Mouse (Mus musculus) liver, embryonic 12.5 days (tissue): ENCODE measurements around the gene Ptpra. TPM values are rescaled to one million over a fixed set of nuclear protein-coding genes. Genes with fewer than 3 reads are reported as not detected.

Source experiments
- ATAC-seq: fragments of 200-750 bp; cut with Nextera tagmentation; 2 replicates; pipeline ENCODE4 v1.8.0; 2017; ENCODE audit warnings: moderate number of reproducible peaks, mild to moderate bottlenecking, moderate library complexity
- H3K27ac ChIP-seq: fragments of 300-500 bp; sonication (generic); 2 replicates; pipeline ENCODE4 v1.5.1; 2016; ENCODE audit warnings: mild to moderate bottlenecking
- H3K27me3 ChIP-seq: fragments of 300-500 bp; sonication (generic); replicated peaks from 2 replicates; pipeline ENCODE4 v1.6.1; 2016; ENCODE audit warnings: mild to moderate bottlenecking, moderate library complexity
- H3K36me3 ChIP-seq: fragments of 300-500 bp; sonication (generic); 2 replicates; pipeline ENCODE4 v1.6.1; 2016; ENCODE audit warnings: mild to moderate bottlenecking, moderate library complexity
- H3K4me1 ChIP-seq: fragments of 300-500 bp; sonication (generic); 2 replicates; pipeline ENCODE4 v1.6.1; 2016
- H3K4me2 ChIP-seq: fragments of 300-500 bp; sonication (generic); 2 replicates; pipeline ENCODE4 v1.6.1; 2016; ENCODE audit warnings: mild to moderate bottlenecking, moderate library complexity
- H3K4me3 ChIP-seq: fragments of 300-500 bp; sonication (generic); 2 replicates; pipeline ENCODE4 v1.5.1; 2016; ENCODE audit warnings: mild to moderate bottlenecking, moderate library complexity
- H3K9ac ChIP-seq: fragments of 300-500 bp; sonication (generic); 2 replicates; pipeline ENCODE4 v1.6.1; 2016; ENCODE audit warnings: mild to moderate bottlenecking, moderate library complexity
- H3K9me3 ChIP-seq: fragments of 300-500 bp; sonication (generic); replicated peaks from 2 replicates; pipeline ENCODE4 v1.6.1; 2016; ENCODE audit warnings: mild to moderate bottlenecking, moderate library complexity
- WGBS: fragments of 180-500 bp; shearing (Covaris S2); methylation state at CpG from one replicate; pipeline ENCODE4 v1.1.7; 2016; ENCODE audit not compliant: insufficient replicate concordance; 5-methylcytosine and 5-hydroxymethylcytosine counted together
- polyA plus RNA-seq: library from polyadenylated mRNA; unstranded; fragments of >200 nt; fragmentation: Nextera tagmentation; extraction: Ambion mirVana; gene quantifications from 2 replicates; pipeline ENCODE4 v1.2.1, GENCODE M21; 2016

The Ptpra gene
- polyA plus RNA-seq, 1 experiment from 2014 or later = 51.3 TPM

DNA sequence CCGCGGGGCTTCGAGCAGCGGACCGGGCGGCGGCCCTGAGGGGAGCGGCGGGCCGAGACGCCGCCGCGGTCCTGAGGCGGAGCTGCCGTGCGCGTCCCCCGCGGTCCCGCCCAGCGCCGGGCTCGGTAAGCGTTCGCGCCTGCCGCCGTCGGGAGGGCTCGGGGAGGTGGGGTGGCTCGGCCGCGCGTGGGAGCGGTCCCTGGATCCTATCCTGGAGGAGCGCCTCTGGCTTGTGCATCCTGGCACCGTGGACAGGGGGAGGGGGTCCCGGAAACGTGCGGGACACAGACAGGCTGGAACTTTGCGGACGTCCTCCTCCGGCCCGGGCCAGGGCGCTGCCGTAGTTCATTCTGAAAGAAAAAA lies 337 bp downstream of the Ptpra start:
- ATAC-seq = peak; percentile 94
- H3K4me2 ChIP-seq = peak overlapping the region; percentile 95
- peak overlapping the region; percentile 90 for H3K9ac ChIP-seq
- H3K4me1 ChIP-seq = peaks cover 54% of the 10 kb centered on the region
- no peaks in the 10 kb centered on the region for H3K9me3 ChIP-seq
- no peaks in the 10 kb centered on the region for H3K36me3 ChIP-seq
- under 1% methylated on average over 46 of the region's 47 CpGs for WGBS
- 0 out of 2 replicates have a peak, but pooled peaks cover 7% of the 10 kb centered on the region for H3K27me3 ChIP-seq
- peak overlapping the region; percentile 85 for H3K4me3 ChIP-seq
- peak overlapping the region; percentile 87 for H3K27ac ChIP-seq

- H3K27ac ChIP-seq = peak overlapping the region; percentile 87; the same call in 1 of the 2 replicates
- H3K9me3 ChIP-seq = no peaks in the 10 kb centered on the region
- 0 out of 2 replicates have a peak, but pooled peaks cover 7% of the 10 kb centered on the region for H3K27me3 ChIP-seq
- H3K9ac ChIP-seq = peak overlapping the region; percentile 90
- H3K36me3 ChIP-seq = no peaks in the 10 kb centered on the region
- peaks cover 54% of the 10 kb centered on the region for H3K4me1 ChIP-seq
- peak overlapping the region; percentile 85 for H3K4me3 ChIP-seq
- ATAC-seq = no peak
- H3K4me2 ChIP-seq = peak overlapping the region; percentile 95
- WGBS = 70% methylated on average over 14 of the region's 14 CpGs
Observed at GRCm38 (mm10) chr2:130451086-130451726, 1.1 kb downstream of the Ptpra start.

GRCm38 (mm10) chr2:130451727-130452090 lies 1.6 kb downstream of the Ptpra start:
- 56% methylated on average over 3 of the region's 3 CpGs for WGBS
- no peak for ATAC-seq
- H3K27me3 ChIP-seq = 0 out of 2 replicates have a peak, but pooled peaks cover 7% of the 10 kb centered on the region
- H3K36me3 ChIP-seq = no peaks in the 10 kb centered on the region
- H3K27ac ChIP-seq = 0 out of 2 replicates have a peak overlapping the region, but pooled peaks have one; percentile 87
- H3K4me3 ChIP-seq = peak overlapping the region; percentile 85
- H3K4me1 ChIP-seq = peaks cover 54% of the 10 kb centered on the region
- H3K9me3 ChIP-seq = no peaks in the 10 kb centered on the region
- peak overlapping the region; percentile 90 for H3K9ac ChIP-seq
- peak overlapping the region; percentile 95 for H3K4me2 ChIP-seq

- Histone ChIP-seq H3K4me1 (peaks cover 54% of the 10 kb centered on the region), H3K4me3 (no peak overlapping the region)
Observed at GRCm38 (mm10) chr2:130452266-130452665, 2.2 kb downstream of the Ptpra start.

DNA sequence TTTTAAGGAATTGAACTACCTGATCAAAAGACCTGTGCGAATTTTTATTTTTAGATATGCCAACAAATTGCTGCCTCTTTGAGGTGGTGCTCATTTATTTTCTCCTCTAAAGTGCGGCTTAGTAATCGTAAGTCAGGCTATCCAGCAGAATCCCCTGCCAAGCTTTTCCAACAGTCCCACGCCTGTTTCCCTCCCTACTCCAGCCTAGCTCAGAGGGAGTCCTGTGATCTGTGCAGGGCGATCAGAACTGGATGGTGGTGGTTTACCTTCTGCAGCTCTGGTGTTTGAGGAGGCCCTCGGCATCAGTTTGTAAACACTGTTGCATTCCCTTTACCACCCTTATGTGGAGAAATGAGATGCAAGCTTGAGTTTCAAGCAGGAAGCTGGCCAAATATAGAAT lies 3.3 kb downstream of the Ptpra start:
- H3K36me3 ChIP-seq = no peaks in the 10 kb centered on the region
- ATAC-seq = no peak

More at GRCm38 (mm10) chr2:130452266-130452665, 2.2 kb downstream of the Ptpra start:
- Histone ChIP-seq H3K27me3 (0 out of 2 replicates have a peak, but pooled peaks cover 7% of the 10 kb centered on the region), H3K9me3 (no peaks in the 10 kb centered on the region), H3K27ac (no peak overlapping the region), H3K4me2 (peak overlapping the region; percentile 95), H3K36me3 (no peaks in the 10 kb centered on the region), H3K9ac (peak overlapping the region; percentile 90; the same call in 1 of the 2 replicates)
- 52% methylated on average over 2 of the region's 2 CpGs for WGBS
- no peak for ATAC-seq

GRCm38 (mm10) chr2:130454748-130455370 lies 4.8 kb downstream of the Ptpra start:
- Histone ChIP-seq H3K9me3 (no peaks in the 10 kb centered on the region), H3K36me3 (no peaks in the 10 kb centered on the region), H3K4me1 (peaks cover 43% of the 10 kb centered on the region), H3K4me2 (no peak overlapping the region), H3K4me3 (no peak overlapping the region), H3K9ac (no peak overlapping the region), H3K27ac (no peak overlapping the region), H3K27me3 (no peaks in the 10 kb centered on the region)
- no peak for ATAC-seq
- WGBS = 68% methylated on average over 6 of the region's 6 CpGs

More for the DNA sequence above, 3.3 kb downstream of the Ptpra start:
- H3K9me3 ChIP-seq = no peaks in the 10 kb centered on the region
- H3K4me1 ChIP-seq = peaks cover 54% of the 10 kb centered on the region
- 0 out of 2 replicates have a peak, but pooled peaks cover 7% of the 10 kb centered on the region for H3K27me3 ChIP-seq
- H3K4me3 ChIP-seq = no peak overlapping the region
- WGBS = 72% methylated on average over 6 of the region's 6 CpGs
- H3K27ac ChIP-seq = no peak overlapping the region
- no peak overlapping the region for H3K4me2 ChIP-seq
- 0 out of 2 replicates have a peak overlapping the region, but pooled peaks have one; percentile 4 for H3K9ac ChIP-seq

GRCm38 (mm10) chr2:130457871-130458270 lies 7.8 kb downstream of the Ptpra start:
- Histone ChIP-seq H3K9me3 (no peaks in the 10 kb centered on the region), H3K4me1 (peaks cover 30% of the 10 kb centered on the region), H3K9ac (no peak overlapping the region), H3K27ac (no peak overlapping the region), H3K4me3 (no peak overlapping the region), H3K36me3 (peaks cover 5% of the 10 kb centered on the region; the same call in 1 of the 2 replicates), H3K4me2 (no peak overlapping the region), H3K27me3 (no peaks in the 10 kb centered on the region)
- WGBS = 77% methylated on average over 3 of the region's 3 CpGs
- no peak for ATAC-seq

DNA sequence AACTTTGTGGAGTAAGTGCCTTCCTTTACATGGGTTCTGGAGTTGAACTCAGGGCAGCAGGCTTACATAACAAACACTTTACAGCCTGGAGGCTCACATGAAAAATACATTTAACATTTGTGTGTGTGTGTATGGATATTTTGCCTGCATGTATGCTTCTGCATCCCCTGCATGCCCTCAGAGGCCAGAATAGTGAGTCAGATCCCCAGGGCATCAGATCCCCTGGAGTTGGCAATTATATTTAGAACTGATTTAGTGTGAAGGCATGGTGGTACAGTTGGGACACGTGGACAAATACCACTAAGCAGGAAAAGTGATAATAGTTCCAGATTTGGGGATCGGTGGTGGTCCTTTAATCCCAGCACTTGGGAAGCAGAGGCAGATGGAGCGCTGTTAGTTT lies 9.5 kb downstream of the Ptpra start:
- ATAC-seq = no peak
- no peak overlapping the region for H3K4me3 ChIP-seq
- H3K27me3 ChIP-seq = no peaks in the 10 kb centered on the region
- H3K9ac ChIP-seq = no peak overlapping the region
- H3K4me2 ChIP-seq = no peak overlapping the region
- H3K9me3 ChIP-seq = no peaks in the 10 kb centered on the region
- peaks cover 27% of the 10 kb centered on the region for H3K4me1 ChIP-seq
- peaks cover 12% of the 10 kb centered on the region; the same call in 1 of the 2 replicates for H3K36me3 ChIP-seq
- 89% methylated on average over 3 of the region's 3 CpGs for WGBS
- no peak overlapping the region for H3K27ac ChIP-seq

- no peaks in the 10 kb centered on the region for H3K27me3 ChIP-seq
- H3K27ac ChIP-seq = no peak overlapping the region
- peaks cover 12% of the 10 kb centered on the region; the same call in 1 of the 2 replicates for H3K36me3 ChIP-seq
- peaks cover 35% of the 10 kb centered on the region for H3K4me1 ChIP-seq
- H3K9ac ChIP-seq = no peak overlapping the region
- H3K4me3 ChIP-seq = no peak overlapping the region
- H3K4me2 ChIP-seq = no peak overlapping the region
- 64% methylated on average over 15 of the region's 15 CpGs for WGBS
- no peaks in the 10 kb centered on the region for H3K9me3 ChIP-seq
- ATAC-seq = no peak
Observed at GRCm38 (mm10) chr2:130461287-130462071, 11.4 kb downstream of the Ptpra start.

GRCm38 (mm10) chr2:130466438-130466837 lies 16.4 kb downstream of the Ptpra start:
- Histone ChIP-seq H3K27me3 (no peaks in the 10 kb centered on the region), H3K9ac (no peak overlapping the region), H3K4me2 (0 out of 2 replicates have a peak overlapping the region, but pooled peaks have one; percentile 24), H3K4me1 (peaks cover 77% of the 10 kb centered on the region), H3K27ac (no peak overlapping the region), H3K9me3 (no peaks in the 10 kb centered on the region), H3K36me3 (peaks cover 12% of the 10 kb centered on the region; the same call in 1 of the 2 replicates), H3K4me3 (no peak overlapping the region)
- 17% methylated on average over 1 of the region's 1 CpGs for WGBS
- no peak for ATAC-seq

DNA sequence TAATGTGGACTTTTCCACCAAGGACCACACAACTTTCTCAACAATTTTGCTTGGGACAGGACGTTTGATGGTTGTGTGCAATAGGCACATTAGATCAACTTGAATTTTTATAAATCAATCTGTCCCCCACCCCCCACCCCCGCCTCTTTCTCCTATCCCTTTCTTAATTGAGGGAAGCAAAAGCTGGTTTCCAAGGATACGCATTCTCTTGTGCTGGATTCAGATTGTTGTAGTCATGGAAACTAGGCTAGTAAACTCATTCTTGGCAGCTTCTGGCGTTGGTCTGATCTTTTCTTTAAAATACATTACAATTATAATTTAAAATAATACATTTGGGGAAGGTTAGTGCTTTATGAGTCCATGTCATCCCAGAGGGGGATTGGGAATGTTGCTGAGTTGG lies 19.3 kb downstream of the Ptpra start:
- no peak for ATAC-seq
- no peak overlapping the region for H3K4me3 ChIP-seq

More for the DNA sequence above, 19.3 kb downstream of the Ptpra start:
- H3K4me1 ChIP-seq = peaks cover 77% of the 10 kb centered on the region
- no peak overlapping the region for H3K9ac ChIP-seq
- H3K27ac ChIP-seq = no peak overlapping the region
- no peaks in the 10 kb centered on the region for H3K27me3 ChIP-seq
- no peaks in the 10 kb centered on the region for H3K9me3 ChIP-seq
- 62% methylated on average over 4 of the region's 4 CpGs for WGBS
- no peaks in the 10 kb centered on the region for H3K36me3 ChIP-seq
- H3K4me2 ChIP-seq = peak overlapping the region; percentile 27; the same call in 1 of the 2 replicates
